Mouse (Mus musculus) kidney, postnatal 10 days (tissue): ENCODE measurements around the gene Nfkbil1.

ENCODE experiments used
- DNase-seq: peaks from one replicate; pipeline ENCODE4 v3.0.0; 2021; ENCODE audit warnings: mixed read lengths

Nfkbil1 gene

DNA sequence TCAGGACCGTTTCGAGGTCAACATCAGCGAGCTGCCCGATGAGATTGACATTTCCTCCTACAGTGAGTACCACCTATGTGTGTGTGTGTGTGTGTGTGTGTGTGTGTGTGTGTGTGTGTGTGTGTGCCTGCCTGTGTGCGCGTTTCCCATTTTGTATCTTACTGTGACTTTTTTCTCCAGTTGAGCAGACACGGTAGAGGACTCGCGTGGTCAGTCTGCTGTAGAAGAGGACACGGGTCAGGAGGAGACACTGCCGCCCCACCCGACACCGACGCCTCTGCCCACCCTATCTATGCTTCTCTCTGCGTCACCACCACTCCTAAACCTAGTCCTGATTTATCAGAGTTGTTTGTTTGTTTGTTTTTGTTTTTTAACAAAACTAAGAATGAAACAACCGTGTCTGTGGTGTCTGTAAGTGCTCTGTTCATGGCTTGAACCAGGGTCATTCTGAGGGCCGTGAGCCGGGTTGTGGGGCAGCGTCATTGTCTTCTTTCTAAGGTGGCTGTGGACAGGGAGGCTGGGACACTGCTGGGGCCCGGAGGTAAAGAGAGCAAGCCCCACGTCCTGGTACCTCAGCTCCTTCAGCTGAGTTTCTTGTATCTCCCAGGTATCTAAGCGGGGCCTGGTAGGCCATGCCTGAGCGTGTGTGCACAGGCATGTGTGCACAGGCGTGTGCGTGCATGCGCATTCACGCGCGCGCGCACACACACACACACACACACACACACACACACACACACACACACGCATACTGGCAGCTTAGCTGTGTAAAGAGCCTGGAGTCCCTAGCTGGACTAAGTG lies 17.9 kb upstream of the Nfkbil1 start:
- no peak for DNase-seq

DNA sequence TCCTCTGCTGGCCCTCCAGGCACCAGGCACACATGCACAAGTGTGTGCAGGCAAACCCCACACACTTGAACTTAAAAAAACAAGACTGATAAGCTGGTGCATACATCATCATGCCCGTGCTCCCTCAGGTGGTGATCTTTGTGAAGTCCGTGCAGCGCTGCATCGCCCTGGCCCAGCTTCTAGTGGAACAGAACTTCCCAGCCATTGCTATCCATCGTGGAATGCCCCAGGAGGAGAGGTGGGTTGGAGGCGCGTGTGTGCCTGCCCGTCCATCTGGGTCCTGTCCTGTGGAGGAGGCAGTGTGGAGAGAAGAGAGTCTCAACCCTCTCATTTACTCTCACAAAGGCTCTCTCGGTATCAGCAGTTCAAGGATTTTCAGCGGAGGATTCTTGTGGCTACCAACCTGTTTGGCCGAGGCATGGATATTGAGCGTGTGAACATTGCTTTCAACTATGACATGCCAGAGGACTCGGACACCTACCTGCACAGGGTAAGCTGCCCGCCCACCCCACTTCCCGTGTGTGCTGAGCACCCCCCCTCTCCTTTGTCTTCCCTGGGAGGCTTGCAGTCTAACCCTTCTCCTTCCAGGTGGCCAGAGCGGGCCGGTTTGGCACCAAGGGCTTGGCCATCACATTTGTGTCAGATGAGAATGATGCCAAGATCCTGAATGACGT lies 17.2 kb upstream of the Nfkbil1 start:
- DNase-seq = no peak

DNA sequence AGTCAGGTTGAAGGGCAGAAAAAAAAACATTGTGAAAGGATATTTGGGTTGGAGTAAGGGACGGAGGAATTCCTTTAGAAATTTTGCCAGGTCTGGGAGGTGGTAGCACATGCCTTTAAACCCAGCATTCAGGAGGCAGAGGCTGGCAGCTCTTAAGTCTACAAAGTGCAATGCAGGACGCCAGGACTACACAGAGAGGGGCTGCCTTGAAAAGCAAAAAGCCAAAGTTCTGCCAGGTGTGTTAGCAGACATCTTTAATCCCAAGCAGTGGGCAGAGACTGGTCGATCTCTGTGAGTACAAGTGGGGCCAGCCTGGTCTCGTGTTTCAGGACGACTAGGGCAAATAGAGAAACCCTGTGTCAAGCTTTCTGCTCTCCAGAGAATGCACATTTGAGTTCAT lies 16.4 kb upstream of the Nfkbil1 start:
- no peak for DNase-seq

DNA sequence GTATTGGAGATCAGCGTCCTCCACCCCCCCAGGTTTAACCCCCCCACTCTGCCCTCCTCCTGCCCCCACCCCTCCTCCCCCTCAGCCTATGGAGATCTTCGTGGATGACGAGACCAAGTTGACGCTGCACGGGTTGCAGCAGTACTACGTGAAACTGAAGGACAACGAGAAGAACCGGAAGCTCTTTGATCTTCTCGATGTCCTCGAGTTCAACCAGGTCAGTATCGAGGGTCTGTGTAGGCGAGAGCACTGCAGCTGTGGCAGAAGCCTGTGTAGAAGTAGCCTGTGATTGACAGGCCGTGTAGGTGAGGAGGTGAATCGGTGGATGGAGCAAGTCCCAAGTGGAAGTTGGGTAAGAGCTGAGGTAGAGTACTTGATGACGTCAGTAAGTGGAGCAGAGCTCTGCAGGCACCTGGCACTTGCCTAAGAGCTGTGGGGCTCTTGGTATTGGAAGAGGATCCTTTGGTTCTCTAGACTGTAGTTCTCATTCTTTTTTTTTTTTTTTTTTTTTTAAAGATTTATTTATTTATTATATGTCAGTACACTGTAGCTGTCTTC lies 15.6 kb upstream of the Nfkbil1 start:
- no peak for DNase-seq

DNA sequence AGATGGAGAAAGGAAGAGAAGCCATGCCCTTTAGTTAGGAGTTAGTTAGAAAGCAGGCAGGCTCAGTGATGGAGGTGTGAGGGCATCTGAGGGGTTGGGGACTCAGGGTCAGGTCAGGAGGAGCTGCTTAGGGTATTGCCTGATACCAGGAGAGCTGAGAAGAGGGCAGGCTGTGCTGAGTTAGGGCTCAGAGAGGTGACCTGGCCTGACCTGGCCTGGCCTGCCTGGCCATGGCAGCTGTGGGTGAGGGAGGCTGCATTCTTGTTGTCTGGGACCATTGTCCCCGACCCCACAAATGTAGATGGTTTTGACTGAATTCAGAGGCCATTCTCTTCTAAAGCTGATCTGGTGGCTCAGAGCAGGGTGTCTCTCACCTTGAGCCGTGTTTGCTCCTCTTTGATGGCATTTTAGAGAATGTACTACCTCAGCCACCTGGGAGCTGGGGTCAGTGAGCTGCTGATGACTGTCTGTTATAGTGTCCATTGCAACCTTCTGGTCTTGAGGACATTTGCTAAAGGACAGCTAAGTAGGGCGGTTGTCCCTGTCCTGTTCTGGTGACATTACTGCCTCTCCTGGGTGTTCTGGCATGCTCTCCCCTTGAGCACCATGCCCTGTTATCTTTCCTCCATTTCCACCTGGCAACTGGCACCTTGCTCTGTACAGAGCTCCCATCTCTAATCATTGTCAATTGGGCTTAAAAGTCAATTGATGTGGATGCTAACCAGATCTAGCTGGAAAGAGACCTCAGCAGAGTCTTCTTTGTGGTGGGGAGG lies 14.9 kb upstream of the Nfkbil1 start:
- DNase-seq = no peak

DNA sequence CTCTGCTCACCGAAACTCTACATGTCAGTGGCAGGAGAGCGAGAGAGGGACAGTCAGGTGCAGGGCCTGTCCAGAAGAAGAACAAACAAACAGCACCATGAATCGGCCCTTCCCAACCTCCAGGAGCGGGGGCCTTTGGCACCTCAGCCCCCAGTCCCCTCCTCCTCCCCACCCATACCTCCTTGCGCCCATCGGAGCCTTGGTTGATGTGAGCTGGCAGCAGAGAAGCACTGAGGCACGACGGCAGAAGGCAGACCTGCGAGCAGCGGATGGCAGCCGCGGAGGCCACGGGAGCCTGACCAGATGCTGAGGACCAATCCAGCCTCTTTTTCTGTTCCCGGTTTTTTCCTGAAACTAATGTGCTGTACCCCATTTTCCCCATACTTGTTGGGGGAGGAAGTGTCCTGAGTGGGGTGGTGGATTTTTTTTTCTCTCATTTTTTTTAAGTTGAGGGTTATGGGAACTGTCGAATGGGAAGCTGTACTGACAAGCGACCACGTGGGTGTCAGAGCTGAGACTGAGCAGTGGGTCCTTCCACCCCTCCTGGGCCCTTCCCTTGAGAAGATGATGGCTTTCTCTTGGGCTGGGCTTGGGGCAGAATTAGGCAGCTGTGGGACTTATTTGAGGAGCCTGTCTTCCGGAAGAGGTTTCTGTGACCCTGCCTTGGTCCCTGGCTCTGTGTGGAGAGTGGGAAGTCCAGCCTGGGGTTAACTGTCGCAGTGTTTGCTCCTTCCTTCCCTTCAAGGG lies 14.0 kb upstream of the Nfkbil1 start:
- DNase-seq = no peak

DNA sequence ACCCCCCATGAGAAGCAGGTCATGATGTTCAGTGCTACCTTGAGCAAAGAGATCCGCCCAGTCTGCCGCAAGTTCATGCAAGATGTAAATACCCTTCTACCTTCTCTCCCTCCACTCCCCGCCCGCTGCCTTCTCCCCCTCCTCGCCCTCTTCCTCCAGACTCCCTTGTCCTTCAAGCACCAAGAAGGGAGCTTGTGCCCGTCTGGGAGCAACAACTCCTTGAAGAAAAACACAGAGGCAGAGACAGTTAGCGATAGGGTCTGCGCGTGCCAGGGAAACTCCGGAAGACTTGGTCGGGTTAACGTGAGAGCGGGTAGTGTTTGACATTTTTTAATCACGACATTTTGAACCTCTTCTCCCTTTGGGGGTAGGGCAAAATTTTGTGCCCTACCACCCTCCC lies 13.4 kb upstream of the Nfkbil1 start:
- no peak for DNase-seq

DNA sequence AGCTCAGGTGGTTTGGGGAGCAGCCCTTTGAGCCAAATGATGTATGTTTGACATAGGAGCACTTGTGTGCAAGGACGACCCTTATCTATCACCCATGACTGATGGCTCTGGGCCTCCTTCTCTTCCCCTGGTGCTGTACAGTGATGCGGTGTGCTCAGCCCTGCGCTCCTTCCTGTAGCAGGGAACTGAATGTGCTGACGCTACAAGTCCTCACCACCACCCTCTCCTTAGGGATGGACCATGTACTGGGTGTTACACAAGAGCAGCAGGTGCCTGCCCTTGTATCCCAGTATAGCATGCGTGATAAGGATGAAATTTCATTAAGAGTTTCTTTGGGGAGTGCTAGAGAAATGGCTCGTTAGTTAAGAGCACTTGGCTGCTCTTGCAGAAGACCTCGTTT lies 11.6 kb upstream of the Nfkbil1 start:
- DNase-seq = no peak

DNA sequence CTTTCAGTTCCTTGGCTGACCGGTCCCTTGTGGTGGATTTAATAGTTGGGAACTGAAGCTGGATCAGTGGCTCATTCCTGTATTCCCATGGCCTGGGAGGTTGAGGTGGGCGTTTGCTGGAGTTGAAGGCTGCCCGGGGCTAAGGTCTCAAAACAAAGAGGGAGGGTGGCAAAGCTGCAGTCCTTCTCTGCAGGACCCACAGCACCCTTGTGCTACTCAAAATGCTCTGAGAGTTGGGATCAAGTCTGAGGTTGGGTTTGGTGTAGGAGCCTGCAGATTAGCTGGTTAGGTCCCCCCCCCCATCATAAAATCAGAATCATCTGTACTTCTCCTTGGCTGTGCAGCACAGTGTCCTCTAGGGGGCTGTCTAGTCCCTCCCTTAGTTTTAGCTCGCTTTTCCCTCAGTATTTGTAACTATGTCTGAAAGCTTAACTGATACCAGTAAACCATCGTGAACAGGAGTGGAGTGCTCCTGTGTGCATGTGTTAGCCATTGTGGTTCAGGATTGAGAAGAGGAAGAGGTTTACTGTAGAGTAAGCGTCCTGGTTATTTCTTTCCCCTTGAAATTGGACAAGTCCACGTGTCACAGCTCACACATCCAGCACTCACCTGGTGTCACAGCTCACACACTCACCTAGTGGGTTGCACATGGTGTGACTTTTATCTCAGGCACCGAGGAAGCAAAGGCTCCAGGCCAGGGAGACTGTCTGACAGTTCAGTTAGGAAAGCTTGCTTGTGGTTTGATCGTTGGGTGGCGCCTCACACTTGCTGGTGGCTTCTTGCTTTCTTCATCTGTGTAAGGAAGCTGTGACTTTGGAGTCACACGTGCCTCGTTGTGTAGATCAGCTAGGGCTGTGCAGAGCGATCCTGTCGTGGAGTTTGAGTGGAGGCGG lies 10.4 kb upstream of the Nfkbil1 start:
- DNase-seq = no peak

DNA sequence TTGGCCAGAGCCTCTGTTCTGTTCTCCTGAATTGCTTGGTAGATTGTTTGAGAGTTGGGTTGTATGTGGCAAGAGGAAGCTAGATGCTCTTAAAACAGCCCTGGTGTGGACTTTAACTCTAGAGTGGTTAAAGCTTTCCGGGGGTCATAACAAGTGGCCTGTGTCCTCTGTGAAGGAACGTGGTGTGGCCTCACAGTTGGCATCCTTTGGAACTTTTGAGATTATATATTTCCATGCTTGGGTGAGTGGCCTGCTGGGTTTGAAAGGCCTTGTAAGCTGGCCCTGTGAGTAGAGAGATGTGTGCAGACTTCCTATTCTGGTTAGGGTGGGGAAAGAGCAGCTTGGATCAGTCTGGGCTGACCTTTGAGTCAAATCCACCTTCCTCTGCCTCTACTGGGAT lies 9.4 kb upstream of the Nfkbil1 start:
- DNase-seq = no peak

DNA sequence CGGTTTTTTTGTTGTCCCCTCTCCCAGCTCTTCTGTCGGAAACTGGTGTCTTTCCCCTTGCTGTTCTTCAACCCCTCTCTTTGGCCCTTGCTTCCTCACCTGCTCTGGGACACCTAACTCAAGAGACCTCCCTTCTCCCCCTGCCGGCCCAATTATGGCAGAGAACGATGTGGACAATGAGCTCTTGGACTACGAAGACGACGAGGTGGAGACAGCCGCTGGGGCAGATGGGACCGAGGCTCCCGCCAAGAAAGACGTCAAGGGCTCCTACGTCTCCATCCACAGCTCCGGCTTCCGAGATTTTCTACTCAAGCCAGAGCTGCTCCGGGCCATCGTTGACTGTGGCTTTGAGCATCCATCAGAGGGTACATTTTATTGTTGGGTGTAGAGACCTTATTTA lies 7.5 kb upstream of the Nfkbil1 start:
- peak; percentile 79 for DNase-seq

DNA sequence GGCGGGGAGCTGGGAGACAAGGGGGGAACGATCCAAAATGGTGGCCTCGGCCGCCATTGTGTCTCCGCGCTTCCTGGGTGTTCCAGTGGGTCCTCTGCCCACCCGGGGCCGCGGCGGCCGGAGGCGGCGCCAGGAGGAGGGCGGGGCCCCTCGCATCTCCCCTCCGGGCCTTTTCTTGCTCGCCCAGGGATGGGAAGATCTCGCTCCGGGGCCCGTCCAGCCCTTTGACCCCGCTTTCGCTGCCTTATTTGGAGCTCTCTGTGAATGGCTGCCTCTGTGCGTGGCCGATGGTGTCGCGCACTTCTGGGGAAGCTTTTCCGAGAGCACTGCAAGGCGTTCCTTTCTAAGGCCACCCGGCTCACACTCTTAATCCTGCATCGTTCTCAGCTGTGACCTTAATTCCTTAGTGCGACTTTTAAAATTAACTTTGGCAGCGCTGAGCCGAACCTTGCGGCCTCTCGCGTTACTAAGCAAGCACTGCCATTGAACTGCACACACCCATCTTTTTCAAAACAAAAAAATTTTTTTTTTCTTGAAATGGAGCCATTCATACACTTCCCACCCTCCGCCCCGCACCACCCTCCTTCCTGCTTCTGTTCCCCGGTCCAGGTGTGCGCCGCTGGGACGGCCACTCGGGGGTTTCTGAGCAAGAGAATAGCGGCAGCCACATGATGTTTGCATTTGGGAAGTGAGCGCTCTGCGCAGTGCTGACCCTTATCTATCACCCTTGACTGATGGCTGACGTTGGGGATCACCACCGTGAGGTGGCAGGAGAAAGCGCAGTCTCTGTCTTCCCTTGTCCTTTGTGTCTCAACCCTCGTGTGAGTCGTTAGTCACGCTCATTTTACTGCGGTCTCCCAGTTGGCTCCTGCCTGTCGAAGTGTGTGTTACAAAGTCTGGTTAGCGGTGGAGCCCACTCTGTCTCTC lies 6.7 kb upstream of the Nfkbil1 start:
- peak; percentile 85 for DNase-seq

DNA sequence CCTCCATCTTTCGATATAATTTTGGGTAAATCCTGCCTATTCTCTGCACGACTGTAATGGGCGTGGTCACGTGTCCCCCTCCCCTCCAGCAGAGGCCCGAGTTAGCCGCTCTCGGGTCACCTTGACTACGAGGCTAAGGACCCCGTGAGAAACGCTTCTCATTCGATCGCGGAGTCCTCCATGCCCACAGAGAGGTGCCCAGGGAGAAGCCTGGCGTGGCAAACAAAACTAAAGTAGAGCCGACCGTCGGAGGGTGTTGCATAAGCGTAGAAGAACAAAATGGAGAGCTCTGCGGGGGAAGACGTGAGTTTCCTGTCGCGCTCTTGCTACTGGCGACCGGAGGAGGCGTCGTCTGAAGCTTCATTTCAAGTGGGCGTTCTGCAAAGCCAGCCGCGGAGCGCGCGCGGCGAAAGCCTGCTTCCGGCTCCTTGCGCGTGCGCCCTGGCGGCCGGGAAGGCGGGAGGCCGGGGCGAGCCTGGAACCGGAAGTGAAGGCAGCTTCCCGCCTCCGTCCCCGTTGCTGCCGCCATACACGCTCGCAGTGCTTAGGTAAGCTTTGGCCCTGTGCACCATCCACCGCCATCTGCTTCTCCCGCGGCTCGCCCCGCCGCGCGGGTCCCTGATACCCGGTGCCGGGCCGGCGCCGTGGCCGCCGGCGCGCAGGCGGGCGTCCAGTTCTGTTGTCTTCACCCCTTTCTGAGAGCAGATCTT lies 5.9 kb upstream of the Nfkbil1 start, which contains the start of gene Ddx39b:
Gene Ddx39b (plus strand): TSS at position 442 of the 710 bp plus-strand sequence.
- DNase-seq = peak; percentile 97

DNA sequence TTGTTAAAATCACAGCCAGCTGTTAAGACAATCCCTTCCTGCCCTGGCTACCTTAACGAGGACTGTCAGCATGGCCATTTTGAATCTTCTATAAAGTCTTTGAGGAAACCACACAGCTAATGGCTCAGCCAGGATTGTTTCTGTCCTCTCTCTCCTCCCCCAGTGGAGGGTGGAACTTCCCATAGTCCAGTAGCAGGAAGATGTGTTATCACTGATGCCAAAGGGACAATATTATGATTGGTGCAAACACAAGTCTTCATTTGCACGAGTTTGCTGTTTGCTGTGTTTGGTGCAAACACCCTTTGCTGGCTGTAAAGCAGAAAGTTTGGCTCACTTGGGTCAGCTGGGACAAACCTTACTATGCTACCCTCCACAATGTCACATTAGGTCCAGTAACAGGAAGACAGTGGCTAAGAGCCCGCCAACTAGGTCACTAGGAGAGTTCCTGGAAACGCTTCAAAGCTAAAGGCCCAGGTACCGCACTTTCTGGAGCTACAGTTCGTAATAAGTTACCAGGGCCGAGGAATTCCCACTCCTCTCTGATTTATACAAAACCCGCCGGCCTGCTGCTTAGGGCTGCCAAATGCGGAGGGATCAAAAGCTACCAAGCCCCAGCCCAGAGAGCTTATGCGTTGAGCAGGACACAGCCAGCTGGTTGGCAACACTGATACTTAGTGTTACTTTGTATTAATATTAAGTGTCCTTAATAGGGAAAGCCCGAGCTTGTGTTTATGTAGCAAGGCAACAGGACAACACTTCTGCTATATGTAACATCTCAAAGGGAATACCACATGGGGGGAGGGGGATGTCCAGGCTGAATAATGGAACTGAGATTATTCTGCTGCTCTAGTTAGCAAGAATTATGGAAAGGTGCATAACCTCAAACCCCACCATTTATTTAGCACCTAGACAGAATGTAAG lies 5.1 kb upstream of the Nfkbil1 start:
- peak; percentile 55 for DNase-seq

DNA sequence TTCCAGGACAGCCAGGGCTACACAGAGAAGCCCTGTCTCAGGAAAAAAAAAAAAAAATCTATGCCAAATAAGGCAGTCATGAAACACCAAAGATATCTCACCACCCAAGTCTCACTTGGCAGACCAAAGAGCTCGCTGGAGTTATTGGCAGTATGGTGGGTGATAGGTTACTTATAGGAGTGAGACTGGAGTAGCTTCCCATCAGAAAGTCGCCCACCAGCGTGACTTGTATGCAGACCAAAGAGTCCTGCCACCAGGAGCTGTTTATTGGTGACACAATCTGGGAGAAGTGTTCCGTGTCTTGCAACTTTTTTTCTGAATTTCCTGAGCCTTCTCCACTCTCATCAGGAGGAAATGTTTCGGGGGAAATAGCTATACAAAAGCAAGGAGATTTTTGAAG lies 4.1 kb upstream of the Nfkbil1 start:
- no peak for DNase-seq

DNA sequence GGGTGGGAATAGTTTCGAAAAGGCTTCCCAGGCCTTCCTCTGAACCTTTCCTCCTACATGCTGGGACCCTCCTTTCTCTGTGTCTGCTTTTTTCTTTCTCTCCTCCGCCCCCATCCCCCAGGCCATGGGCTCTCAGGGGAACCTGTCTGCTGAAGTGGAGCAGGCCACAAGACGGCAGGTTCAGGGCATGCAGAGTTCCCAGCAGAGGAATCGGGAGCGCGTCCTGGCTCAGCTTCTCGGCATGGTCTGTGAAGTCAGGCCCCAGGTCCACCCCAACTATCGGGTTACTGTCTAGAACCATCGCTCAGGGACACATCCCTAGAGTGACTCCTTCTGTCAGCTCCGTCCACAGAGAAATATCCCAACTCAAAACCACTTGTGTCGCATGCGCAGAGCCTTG lies 1.9 kb upstream of the Nfkbil1 start:
- no peak for DNase-seq

DNA sequence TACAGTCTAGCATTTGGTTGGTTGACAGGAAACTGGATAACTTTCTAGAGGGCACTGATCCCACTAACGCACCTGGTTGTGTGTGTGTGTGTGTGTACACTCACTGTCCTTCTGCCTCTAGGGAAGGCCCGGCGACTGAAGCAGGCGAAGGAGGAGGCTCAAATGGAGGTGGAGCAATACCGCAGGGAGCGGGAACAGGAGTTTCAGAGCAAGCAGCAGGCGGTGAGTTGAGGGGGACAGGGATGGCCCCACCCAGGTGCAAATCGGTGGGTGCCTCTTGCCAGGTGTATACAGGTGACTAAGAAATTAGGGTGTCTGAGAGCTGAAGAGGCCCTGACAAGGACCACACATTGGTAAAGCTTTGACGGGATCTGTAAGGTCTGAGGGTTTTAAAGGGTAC lies 1.4 kb upstream of the Nfkbil1 start:
- DNase-seq = no peak

DNA sequence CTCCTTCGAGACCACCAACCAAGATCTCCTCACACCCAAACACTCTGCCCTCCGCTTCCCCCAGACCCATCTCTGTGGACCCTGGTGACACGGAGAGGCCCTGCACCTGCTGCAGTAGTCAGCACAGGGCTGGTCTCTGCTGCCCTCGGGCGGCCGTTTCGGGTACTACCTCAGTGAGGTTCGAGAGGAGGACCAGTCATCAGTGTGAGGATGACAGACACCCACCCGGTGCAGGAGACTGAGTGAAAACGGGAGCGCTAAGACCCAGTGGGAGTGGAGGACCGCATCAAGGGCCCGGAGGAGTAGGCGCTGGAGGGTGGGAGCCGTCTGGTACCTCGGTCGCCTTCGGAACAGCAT lies 776 bp upstream of the Nfkbil1 start:
- DNase-seq = peak; percentile 98

DNA sequence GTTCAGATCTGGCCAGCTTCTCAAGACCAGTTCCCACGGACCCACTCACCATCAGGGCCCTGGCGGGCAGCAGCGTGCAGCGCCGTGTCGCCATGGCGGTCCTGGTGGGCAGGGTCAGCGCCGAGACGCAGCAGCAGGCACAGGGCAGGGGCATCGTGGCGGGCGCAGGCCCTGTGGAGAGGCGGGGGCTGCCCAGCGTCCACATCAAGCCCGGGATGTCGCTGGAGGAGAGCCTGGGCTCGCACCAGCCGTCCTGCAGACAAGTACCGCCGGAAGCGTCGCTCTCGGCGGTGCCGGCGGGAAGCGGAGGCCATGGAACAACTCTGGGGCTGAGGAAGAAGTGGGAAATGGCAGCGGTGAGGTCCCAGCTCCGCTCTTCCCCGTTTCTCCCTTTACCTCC lies 689 bp downstream of the Nfkbil1 start:
- DNase-seq = peak; percentile 74
